Mouse (Mus musculus): ENCODE results near the gene Nhsl2.

The Nhsl2 gene

DNA sequence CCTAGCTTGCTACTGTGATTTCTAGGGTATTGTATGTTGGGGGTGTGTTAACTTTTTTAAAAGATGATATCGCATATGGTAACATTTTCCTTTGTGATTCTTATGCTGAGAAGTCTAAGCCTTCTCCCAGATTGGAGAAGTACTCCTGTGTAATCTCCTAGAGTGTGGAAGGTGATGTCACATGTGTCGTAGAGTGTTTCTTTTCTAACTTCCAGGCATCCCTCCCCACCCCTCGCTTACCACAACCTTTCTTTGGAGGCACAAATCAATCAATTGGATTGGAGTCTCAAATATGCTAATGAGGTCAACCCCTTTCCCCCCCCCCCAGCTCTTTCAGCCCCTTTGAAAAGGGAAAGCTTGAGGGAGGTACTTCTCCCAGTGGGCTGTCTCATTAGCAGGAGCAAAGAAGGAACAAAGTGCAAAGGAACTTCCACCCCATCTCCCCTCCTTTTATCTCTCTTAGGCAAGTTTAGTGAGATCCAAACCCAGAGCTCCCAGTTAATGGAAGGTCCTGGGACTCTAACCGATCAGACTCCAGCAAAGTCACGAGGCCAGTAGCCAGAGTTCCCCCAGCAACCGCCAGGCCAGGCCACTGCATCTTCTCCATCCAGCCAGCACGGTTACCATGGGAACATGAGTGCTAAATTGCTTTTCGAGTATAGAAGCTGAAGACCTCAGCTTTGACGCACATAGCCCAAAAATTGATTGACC, 137.6 kb downstream of the Nhsl2 start:
- DNase-seq, result no peak

GRCm38 (mm10) chrX:101993841-101994571, 144.8 kb downstream of the Nhsl2 start:
- peak; percentile 47 to 50 for DNase-seq

GRCm38 (mm10) chrX:101996726-101997125, 147.5 kb downstream of the Nhsl2 start:
- no peak for DNase-seq

DNA sequence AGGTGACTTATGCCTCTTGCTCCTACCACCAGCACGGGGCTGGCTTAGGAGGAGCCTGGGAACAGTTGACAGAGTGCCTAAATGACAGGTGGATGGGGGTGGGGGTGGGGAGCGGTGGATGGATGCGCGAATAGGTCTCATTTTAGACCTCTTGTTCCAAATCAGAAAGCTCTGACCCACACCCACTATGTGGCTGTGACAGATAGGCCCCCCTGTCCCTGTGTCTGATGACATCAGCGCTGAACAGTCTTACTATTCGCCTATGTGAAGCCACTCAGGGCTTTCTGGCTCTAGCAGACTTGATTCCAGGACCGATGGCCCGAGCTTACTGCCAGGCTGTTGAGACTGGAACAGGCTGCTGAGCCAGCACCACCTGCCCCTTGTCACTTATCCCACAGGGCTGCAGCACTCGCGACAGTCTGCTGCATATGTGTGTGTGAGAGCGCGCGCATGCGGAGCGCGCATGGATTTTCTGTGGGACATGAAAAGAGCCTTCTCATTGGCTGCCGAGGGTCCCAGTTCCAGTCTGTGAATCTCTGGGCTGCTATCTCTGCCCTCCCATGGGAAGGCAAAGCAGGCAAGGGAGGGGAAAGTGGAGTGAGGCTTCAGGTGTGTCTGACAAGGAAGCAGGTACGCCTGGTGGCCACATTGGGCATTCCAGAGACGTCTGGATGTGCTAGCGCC, 154.6 kb downstream of the Nhsl2 start:
- peak; percentile 73 to 80 for DNase-seq

GRCm38 (mm10) chrX:102004370-102004769, 155.2 kb downstream of the Nhsl2 start:
- peak in 1 of 2 experiments; percentile 8 for DNase-seq

GRCm38 (mm10) chrX:102005141-102005641, 156.0 kb downstream of the Nhsl2 start:
- DNase-seq, result peak in 1 of 2 experiments; percentile 18

- DNase-seq, result no peak
These were observed 158.8 kb downstream of the Nhsl2 start for GRCm38 (mm10) chrX:102007935-102008334.

DNA sequence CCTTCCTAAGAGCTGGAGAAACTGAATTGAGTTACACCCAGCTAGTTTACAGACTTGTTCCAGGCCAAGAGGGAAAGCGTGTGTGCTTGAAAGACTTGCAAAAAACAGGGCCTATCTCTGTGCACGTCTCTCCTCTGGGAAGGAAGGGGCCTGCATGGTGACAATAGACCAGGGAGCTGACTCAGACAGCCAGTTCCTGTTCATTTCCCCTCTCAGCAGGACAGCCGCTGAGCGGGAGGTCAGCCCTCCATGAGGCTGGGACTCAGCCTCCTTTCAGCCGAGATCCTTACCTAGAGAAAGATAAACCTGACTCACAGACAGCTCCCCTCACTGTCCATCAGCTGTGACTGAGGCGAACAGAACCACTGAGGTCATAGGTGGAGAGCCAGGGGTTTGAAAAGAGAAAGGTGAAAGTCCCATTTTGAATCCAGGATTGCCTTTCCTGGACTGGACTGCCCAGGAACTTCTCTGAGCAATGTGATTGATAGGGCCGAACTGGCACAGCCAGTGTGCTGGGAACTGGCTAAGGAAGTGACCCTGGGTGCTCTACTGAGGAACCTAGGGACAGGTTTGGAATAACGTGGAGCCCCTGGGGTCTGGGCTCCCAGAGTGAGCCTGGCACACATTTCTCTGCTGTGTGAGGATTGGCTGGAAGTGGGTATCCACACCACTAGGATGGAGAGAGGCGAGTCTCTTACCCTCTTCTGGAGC, 168.2 kb downstream of the Nhsl2 start:
- DNase-seq, result no peak

- no peak for DNase-seq
These were observed 169.7 kb downstream of the Nhsl2 start for GRCm38 (mm10) chrX:102018890-102019289.

DNA sequence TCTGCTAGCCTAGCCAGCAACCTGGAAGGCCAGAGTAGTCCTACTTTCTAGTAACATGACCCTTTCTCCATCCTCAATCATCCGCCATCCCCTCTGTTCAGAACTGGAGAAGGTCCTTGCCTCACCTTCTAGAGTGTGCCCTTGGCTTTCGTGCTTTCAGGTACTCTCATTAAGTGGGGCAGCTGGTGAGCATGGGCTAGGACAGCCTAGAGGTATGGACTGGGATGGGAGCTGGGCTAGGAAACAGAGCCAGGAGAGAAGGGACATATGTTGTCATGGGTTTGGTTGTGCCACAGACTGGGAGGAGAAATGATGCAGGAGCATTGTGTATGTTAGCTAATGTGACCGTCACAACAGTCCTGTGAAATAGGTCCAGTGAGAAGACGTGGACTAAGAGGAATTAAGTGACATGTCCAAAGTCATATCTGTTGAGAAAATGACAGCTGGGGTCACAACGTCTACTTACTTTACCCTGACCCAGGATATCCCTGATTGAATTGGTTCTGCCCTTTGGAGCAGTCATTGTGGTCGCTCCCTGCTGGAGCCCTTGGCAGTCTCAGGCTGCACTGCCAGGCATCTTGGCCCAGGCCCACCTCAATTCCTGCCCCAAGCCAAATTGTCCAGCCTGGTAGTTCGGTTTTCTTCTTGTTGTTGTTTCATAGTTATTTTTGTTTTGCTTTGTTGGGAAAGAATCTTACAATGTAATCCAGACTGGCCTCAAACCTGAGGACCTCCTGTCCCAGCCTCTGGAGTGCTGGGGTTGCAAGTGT, 170.5 kb downstream of the Nhsl2 start:
- DNase-seq, result peak; percentile 51 to 60

GRCm38 (mm10) chrX:102024976-102025375, 175.8 kb downstream of the Nhsl2 start:
- DNase-seq, result no peak

DNA sequence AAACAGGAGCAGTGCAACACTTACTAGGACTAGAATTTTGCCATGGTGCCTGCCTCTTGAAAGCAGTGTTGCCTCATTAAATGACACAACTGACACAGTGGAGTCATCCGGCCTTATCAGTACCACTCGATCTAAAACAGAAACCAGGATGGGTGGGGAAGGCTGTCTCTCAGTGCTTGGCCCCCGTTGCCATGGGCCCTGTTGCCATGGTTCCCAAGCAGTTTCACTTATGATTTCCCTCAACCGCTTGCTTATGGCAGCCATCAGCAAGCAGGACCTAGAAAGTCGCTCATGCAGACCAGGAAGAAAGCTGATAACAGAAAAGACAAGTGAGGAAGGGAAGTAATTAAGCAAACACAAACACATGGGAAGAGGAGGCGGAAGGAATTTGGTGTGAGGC, 182.7 kb downstream of the Nhsl2 start:
- DNase-seq, result no peak

GRCm38 (mm10) chrX:102032431-102032830, 183.2 kb downstream of the Nhsl2 start:
- DNase-seq, result no peak

- no peak for DNase-seq
These were observed 184.4 kb downstream of the Nhsl2 start for GRCm38 (mm10) chrX:102033566-102033965.

- DNase-seq, result no peak
These were observed 186.5 kb downstream of the Nhsl2 start for GRCm38 (mm10) chrX:102035671-102036070.

GRCm38 (mm10) chrX:102036866-102037361, 187.7 kb downstream of the Nhsl2 start:
- DNase-seq, result no peak

GRCm38 (mm10) chrX:102037506-102037905, 188.3 kb downstream of the Nhsl2 start:
- peak; percentile 66 to 75 for DNase-seq

- peak; percentile 40 to 55 for DNase-seq
These were observed 192.4 kb downstream of the Nhsl2 start for GRCm38 (mm10) chrX:102041562-102041961.

DNA sequence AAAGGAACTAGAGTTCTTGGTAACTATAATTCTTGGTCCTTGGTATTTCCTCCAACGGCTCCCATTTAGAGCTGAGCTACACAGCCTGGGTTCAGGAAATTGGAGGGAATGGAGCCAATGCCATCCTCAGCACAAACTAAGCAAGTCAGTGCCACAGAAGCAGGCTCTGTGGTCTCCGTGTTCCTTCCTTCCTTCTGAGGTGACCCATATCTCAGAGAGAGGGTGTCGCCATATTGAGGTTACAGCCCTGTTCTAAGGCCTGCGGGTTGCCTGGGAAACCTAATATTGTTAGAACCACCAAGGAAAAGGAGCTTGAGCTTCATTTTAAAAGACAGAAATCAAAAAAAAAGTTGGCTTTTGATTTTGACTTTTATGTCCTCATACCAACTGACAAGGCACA, 193.2 kb downstream of the Nhsl2 start:
- no peak for DNase-seq

DNA sequence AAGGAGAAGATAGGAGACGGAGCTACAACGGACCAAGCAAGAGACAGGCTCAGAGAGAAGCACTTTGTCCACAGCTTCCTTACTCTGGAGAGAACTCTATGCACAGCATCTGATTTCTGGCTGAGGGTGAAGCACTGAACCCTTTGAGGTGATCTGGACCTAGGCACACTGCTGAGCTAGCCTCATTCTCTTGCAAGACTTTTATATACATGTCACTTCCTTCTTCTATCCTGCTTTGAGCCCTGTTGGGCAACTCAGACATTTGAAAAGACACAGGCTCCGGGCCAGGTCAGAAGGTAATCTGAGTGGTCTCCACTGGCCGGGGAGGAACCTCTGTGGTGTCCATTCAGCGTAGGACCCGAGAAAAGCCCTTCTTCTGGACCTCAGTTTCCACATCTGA, 201.4 kb downstream of the Nhsl2 start:
- no peak for DNase-seq

DNA sequence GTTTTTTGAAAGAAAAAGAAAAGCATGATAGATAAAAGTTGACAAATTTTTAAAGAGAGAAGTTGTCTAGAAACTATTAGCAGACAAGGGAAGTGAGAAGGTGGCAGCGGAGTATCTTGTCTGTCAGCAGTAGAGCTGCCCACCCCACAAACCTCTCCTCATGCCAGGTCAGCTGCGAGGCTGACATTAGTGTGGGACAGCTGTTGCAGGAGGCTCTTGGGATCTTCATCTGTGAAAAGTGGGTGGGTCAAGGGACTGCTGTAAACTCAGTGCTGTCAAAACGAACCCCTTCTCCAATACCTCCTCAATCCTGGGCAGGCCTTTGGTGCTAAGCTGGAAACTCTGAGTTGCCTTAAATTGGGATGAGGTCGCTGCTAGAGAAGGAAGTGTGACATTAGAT, 202.0 kb downstream of the Nhsl2 start:
- DNase-seq, result no peak

DNA sequence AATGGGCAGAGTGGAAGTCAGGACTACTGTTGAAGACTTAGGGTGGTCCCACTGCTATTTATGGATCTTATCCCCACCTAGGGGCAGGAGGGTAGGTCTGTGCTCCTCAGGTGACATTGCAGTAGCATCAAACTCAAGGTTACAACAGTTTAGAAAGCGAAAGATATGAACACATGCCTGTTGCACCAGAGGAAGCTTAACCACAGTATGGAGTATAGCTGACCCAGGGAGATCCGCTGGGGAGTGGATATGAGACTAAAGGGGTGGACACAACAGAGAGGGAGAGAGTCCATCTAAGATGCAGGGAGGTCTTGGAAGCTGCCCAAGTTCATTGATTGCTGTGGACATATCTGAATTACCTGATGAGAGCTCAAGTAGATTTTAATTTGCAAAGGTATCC, 204.2 kb downstream of the Nhsl2 start:
- no peak for DNase-seq

Measured in cerebellum, adult 18-20 months (tissue).